Mouse (Mus musculus) left cerebral cortex, postnatal 10 days (tissue): ENCODE measurements around the gene Susd2. TPM values are rescaled to one million over a fixed set of nuclear protein-coding genes. Genes with fewer than 3 reads are reported as not detected.

Experiments
- DNase-seq, 2 experiments: peaks; one replicate each; pipeline ENCODE4 v3.0.0; 2021 to 2022; ENCODE audit warnings: low spot score in 2 of 2, mixed read lengths in 1 of 2; ENCODE audit errors: extremely low spot score in 1 of 2
- intact Hi-C: fragments of 180-260 bp; cut with DNase I; formaldehyde crosslinking; loops from one replicate; pipeline ENCODE4 v1.15.1; 2025
- total RNA-seq, 2 experiments: library from RNA; stranded (reverse); gene quantifications; 2 replicates each; pipeline ENCODE4 v1.2.3; 2021

Susd2 gene
- total RNA-seq, result 1 to 10 TPM; 3.5 to 3.8 TPM

DNA sequence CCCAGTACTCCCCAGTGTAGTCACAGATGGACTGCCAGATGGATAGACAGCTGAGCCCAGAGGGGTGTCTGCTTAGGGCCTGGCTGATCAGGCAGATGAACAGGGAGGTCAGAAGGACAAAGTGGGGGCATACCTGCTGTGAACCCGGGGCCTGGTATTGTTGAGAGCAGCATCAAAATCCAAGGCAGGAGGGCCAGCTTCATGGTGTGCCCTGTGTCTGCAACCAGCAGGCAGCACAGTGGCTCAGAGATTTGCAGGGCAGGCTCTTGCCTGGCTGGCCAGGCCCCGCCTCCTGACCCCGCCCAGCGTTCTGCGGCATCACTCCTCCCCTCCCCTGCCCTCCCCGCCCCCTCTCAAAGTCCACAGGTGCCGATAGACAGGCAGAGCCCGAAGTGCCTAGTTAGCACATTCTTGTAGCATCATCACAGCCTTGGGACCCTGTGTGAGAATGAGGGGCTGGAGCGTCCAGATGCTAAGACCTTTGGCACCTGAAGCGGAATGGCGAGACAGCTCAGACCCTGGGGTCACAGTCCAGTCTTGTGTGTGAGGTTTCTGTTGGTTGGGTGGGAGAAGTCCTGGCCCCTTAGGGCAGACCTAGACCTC, at the start of gene Susd2:
Gene Susd2, minus strand, starts transcription at position 268 of the 603 bp plus-strand sequence.
- peak in 1 of 2 experiments; percentile 71 for DNase-seq
- intact Hi-C loops, result no loop called here

DNA sequence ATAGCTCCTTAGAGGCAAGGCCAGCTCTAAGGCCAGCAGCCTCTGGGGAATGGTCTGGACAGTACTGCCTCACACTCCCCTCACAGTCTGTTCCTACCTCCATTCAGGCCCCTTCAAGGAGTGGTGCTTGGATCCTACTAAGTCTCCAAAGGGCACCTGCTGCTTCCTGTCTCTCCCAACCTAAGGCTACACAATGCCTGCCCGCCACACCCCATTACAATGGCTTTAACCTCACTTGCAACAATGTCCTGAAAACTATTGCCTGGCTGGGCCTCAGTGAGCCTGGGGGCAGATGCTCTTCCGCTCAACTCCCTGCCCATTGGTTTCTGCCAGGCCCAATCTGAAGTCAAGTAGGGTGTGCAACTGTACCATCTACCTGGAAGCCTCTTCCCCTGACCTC, 44.8 kb upstream of the Susd2 start:
- intact Hi-C loops, result no loop called here

GRCm38 (mm10) chr10:75686724-75687123, 42.9 kb upstream of the Susd2 start:
- no peak for DNase-seq
- intact Hi-C loops, result no loop called here

More for the DNA sequence above, 44.8 kb upstream of the Susd2 start:
- DNase-seq, result no peak

GRCm38 (mm10) chr10:75684035-75685004, 40.5 kb upstream of the Susd2 start:
- DNase-seq, result peak; percentile 85 to 87
- intact Hi-C loops, result no loop called here

DNA sequence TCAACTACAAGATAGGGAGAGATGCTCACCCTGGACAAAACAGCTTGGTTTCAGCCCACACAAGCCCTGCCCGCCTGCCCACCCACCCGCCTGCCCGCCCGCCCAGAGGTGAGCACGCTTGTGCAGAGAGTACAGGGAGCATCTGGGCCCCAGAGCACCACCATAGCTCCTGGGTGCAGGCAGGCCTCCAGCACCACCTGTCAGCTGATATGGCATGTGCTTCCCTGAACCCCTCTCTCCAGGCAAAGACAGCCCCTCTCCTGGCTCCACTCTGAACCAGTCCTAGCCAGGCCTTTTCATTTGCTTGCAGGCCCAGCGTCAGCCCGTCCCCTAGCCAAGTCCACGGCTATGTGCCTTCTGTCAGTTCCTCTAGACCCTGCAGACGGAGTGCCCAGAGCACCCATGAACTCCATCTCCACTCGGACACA, 36.8 kb upstream of the Susd2 start:
- peak in 1 of 2 experiments; percentile 45 for DNase-seq
- intact Hi-C loops, result no loop called here

- no peak for DNase-seq
- intact Hi-C loops, result no loop called here
Observed at GRCm38 (mm10) chr10:75679204-75679603, 35.4 kb upstream of the Susd2 start.

DNA sequence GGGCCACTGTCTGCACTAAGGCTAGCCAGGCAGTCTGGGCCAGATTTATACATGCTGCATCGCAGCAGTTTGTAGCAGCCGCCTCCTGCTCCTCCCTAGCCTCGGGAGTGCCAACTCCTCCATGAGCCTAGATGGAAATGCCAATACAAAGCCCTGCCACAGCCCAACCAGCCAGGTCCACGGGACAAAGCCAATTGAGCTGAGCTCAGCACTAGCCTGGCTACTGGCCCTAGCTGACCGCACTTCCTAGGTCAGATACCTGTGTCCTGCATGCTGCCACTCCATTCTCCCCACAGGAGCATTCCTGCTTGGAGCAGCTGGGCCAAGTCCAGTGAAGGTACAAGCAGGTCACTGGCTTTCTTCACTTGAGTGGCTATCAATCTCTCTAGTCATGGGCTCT, 34.2 kb upstream of the Susd2 start:
- DNase-seq, result no peak
- intact Hi-C loops, result no loop called here

- no peak for DNase-seq
- intact Hi-C loops, result no loop called here
Observed at GRCm38 (mm10) chr10:75677571-75677970, 33.8 kb upstream of the Susd2 start.

GRCm38 (mm10) chr10:75676819-75677565, 33.2 kb upstream of the Susd2 start:
- no peak for DNase-seq
- intact Hi-C loops, result no loop called here

DNA sequence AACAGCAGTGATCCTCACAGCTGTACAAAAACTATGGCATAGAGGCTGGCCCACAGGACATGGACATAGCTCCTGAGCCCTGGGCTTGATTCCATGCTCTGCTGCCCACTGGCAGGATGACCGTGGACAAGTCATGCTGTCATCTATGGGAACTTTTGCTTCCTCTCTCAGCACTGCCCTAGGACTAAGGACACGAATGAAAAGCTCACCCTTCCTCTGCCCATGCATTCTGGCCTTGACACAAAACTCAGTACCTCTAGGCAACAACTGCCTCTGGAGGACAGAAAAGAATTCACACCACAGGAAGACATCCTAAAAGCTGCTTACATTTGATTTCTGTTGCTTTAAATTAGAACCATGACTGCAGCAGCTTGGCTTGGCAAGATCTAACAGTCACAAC, 32.5 kb upstream of the Susd2 start:
- DNase-seq, result no peak
- intact Hi-C loops, result no loop called here

DNA sequence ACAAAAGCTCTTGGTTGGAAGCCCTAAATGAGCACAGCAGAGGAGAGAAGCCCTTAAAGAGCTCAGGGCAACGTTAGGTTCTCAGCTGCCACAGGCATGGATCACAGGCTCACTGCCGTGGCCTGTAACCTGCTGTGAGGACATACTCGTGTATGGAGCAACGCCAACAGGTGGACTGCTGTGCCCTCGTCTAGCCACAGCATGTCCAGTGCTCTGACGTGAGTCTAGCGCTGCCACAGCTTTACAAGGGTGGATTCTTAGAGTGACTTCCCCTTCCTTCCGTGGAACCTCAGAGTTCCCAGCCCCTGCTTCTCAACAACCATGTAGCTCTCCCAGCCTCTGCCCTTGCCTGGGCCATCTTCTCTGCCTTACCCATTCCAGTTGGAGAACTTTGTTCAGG, 31.8 kb upstream of the Susd2 start:
- no peak for DNase-seq
- intact Hi-C loops, result no loop called here

- DNase-seq, result no peak
- intact Hi-C loops, result no loop called here
Observed at GRCm38 (mm10) chr10:75669936-75670335, 26.1 kb upstream of the Susd2 start.

GRCm38 (mm10) chr10:75667911-75668270, 24.1 kb upstream of the Susd2 start:
- intact Hi-C loops, result no loop called here
- DNase-seq, result peak in 1 of 2 experiments; percentile 85

- DNase-seq, result peak; percentile 81 to 88
- intact Hi-C loops, result no loop called here
Observed at GRCm38 (mm10) chr10:75667115-75667910, 23.5 kb upstream of the Susd2 start.

GRCm38 (mm10) chr10:75666451-75667030, 22.7 kb upstream of the Susd2 start:
- intact Hi-C loops, result no loop called here
- DNase-seq, result no peak

- intact Hi-C loops, result no loop called here
Observed at GRCm38 (mm10) chr10:75664673-75665270, 21.0 kb upstream of the Susd2 start.

DNA sequence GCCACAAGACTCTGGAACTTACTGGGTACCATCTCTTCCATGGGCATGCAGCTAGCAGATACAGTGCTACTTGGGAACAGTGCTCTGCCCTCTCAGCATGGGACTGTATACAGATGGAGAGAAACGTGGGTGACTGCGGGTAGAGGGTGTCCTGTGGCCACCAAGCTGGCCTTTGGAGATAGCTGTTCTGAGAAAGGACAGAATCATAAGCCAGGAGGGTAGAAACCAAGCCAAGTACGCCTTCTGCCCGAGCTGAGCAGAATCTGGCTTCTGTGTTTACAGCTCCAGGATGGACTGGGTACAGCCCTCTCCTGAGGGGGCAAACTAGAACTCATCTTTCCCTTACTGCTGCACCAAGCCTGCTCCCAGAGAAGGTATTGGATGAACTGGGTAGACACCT, 18.8 kb upstream of the Susd2 start:
- DNase-seq, result no peak

More at GRCm38 (mm10) chr10:75664673-75665270, 21.0 kb upstream of the Susd2 start:
- DNase-seq, result no peak

GRCm38 (mm10) chr10:75661876-75662275, 18.1 kb upstream of the Susd2 start:
- intact Hi-C loops, result no loop called here
- DNase-seq, result no peak

More for the DNA sequence above, 18.8 kb upstream of the Susd2 start:
- intact Hi-C loops, result no loop called here
